Mouse (Mus musculus): ENCODE measurements at regions not wholly inside any gene's neighbourhood (a gene's known extent, or its start where the extent isn't known, plus 50 kb on each side); places are given as distances from the start of the nearest gene placed in this dataset.

DNA sequence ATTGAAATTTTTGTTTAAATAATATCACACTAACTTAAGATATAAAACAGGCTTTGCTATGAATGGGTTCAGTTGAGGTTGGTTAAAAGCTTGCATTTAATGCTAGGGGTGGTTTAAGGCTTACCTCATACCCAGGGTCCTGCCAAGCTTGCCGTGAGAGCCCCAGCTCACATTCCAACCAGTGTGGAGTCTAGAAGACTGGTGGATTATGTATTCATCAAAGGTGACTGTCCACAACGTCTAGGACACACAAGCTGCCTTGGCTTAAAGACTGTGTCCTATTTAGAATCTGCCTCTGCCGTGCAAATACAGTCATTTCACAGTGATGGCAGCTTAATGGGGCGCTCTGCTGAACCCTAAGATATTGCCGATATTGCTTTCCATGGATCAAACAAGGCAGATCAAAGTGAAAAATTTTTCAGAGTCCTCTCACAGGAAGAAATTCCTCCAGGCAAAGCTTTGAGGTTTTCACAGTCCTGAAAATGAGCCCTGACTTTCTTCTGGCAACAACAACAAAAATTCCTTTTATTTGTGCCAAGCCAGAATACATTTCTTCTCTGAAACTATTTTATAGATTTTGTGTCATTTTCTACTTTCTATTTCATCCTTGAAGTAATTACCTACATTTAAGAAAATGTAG lies 108.4 kb downstream of the Wdr11 start:
- in situ Hi-C loops (cut with MboI; ENCODE audit: low sequenced_read_pairs in 2 of 2, unreplicated experiment in 2 of 2): no loop called here
- Histone ChIP-seq H3K9ac (ENCODE audit: insufficient read depth, low read depth, low read length, poor library complexity, severe bottlenecking) (no peak overlapping the region), H3K36me3 (ENCODE audit: control insufficient read depth, insufficient read depth, low read length, poor library complexity, severe bottlenecking) (no peaks in the 10 kb centered on the region), H3K4me3 (ENCODE audit: insufficient read depth in 1 of 2, low read depth in 1 of 2, low read length in 2 of 2, poor library complexity in 1 of 2, severe bottlenecking in 1 of 2) (no peak overlapping the region), H3K4me1 (ENCODE audit: control insufficient read depth in 2 of 2, insufficient read depth in 2 of 2, low read length in 2 of 2, poor library complexity in 1 of 2) (no peaks in the 10 kb centered on the region), H3K9me3 (ENCODE audit: control insufficient read depth, insufficient read depth, low read depth, low read length) (no peaks in the 10 kb centered on the region), H3K27ac (ENCODE audit: insufficient read depth, low read depth, low read length, poor library complexity, severe bottlenecking) (no peak overlapping the region)
- no peak for TF ChIP-seq MAFK (IDR thresholded peaks at IDR 0.05; ENCODE audit: insufficient read depth, low read depth, low read length)
- TF ChIP-seq HCFC1 (IDR thresholded peaks at IDR 0.05; ENCODE audit: borderline replicate concordance, insufficient read depth, low read length): no peak
- no peak for TF ChIP-seq ZNF384 (IDR thresholded peaks at IDR 0.05; ENCODE audit: low read depth, low read length)
- no peak for TF ChIP-seq ZC3H11A (IDR thresholded peaks at IDR 0.05; ENCODE audit: borderline replicate concordance, low read depth, low read length)
- no peak for TF ChIP-seq CHD2 (IDR thresholded peaks at IDR 0.05; ENCODE audit: low read depth, low read length)
- no peak for DNase-seq (ENCODE audit: low read depth, low spot score)

DNA sequence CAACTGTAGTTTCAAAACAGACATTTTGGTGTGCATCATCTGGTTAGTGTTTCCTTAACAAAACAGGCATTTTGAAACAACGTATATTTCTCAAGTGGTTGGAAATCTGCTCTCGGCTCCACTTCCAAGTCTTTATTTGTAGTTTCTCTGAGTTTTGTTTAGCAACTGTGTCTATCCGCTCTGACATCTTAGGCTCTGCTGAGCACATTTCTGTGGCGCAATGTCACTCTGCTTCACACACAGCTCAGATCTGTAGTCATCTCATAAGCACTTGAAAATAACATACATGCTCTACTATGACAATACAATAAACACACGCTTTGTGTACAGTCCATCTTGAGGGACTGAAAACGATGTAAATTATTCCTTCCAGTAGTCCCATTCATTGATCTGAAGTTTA lies 135.9 kb downstream of the Wdr11 start:
- no peak for TF ChIP-seq CHD2 (IDR thresholded peaks at IDR 0.05; ENCODE audit: low read depth, low read length)
- no peak for TF ChIP-seq MAFK (IDR thresholded peaks at IDR 0.05; ENCODE audit: insufficient read depth, low read depth, low read length)
- no peak for TF ChIP-seq HCFC1 (IDR thresholded peaks at IDR 0.05; ENCODE audit: borderline replicate concordance, insufficient read depth, low read length)
- TF ChIP-seq ZNF384 (IDR thresholded peaks at IDR 0.05; ENCODE audit: low read depth, low read length): no peak
- TF ChIP-seq ZC3H11A (IDR thresholded peaks at IDR 0.05; ENCODE audit: borderline replicate concordance, low read depth, low read length): no peak
- Histone ChIP-seq H3K4me3 (ENCODE audit: insufficient read depth in 1 of 2, low read depth in 1 of 2, low read length in 2 of 2, poor library complexity in 1 of 2, severe bottlenecking in 1 of 2) (no peak overlapping the region), H3K9me3 (ENCODE audit: control insufficient read depth, insufficient read depth, low read depth, low read length) (no peaks in the 10 kb centered on the region), H3K4me1 (ENCODE audit: control insufficient read depth in 2 of 2, insufficient read depth in 2 of 2, low read length in 2 of 2, poor library complexity in 1 of 2) (no peaks in the 10 kb centered on the region), H3K36me3 (ENCODE audit: control insufficient read depth, insufficient read depth, low read length, poor library complexity, severe bottlenecking) (no peaks in the 10 kb centered on the region), H3K27ac (ENCODE audit: insufficient read depth, low read depth, low read length, poor library complexity, severe bottlenecking) (no peak overlapping the region), H3K9ac (ENCODE audit: insufficient read depth, low read depth, low read length, poor library complexity, severe bottlenecking) (no peak overlapping the region)
- DNase-seq (ENCODE audit: low read depth, low spot score): no peak
- in situ Hi-C loops (cut with MboI; ENCODE audit: low sequenced_read_pairs in 2 of 2, unreplicated experiment in 2 of 2): no loop called here

DNA sequence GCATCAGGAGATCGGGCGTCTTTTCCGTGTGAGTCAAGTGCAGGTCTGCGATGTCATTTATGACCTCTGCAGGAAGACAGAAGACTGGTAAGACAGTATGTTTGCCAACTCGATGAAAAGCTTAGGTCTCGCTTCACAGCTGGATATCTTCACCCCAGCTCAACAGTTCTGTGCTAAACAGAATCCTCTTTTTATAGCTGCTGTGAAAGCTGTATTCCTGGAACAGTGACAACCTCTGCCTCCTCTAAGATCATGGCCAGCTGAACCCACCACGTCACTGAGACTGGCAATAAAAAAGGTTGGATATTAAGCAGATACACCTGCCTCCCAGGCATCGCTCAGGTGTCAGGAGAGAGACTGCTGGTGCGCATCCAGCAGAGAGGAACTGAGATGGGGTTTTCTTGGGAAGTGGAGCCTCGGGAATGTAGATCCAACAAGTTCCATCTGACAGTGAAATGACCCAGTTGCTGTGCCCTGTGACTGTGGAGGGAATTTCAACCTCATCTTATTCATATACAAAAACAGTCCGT lies 138.1 kb downstream of the Wdr11 start:
- DNase-seq (ENCODE audit: low read depth, low spot score): no peak
- no peak overlapping the region for H3K9ac ChIP-seq (ENCODE audit: insufficient read depth, low read depth, low read length, poor library complexity, severe bottlenecking)
- no peaks in the 10 kb centered on the region for H3K36me3 ChIP-seq (ENCODE audit: control insufficient read depth, insufficient read depth, low read length, poor library complexity, severe bottlenecking)
- no peak overlapping the region for H3K27ac ChIP-seq (ENCODE audit: insufficient read depth, low read depth, low read length, poor library complexity, severe bottlenecking)
- in situ Hi-C loops (cut with MboI; ENCODE audit: low sequenced_read_pairs in 2 of 2, unreplicated experiment in 2 of 2): no loop called here
- H3K4me3 ChIP-seq (ENCODE audit: insufficient read depth in 1 of 2, low read depth in 1 of 2, low read length in 2 of 2, poor library complexity in 1 of 2, severe bottlenecking in 1 of 2): no peak overlapping the region
- no peaks in the 10 kb centered on the region for H3K4me1 ChIP-seq (ENCODE audit: control insufficient read depth in 2 of 2, insufficient read depth in 2 of 2, low read length in 2 of 2, poor library complexity in 1 of 2)
- no peak for TF ChIP-seq HCFC1 (IDR thresholded peaks at IDR 0.05; ENCODE audit: borderline replicate concordance, insufficient read depth, low read length)
- H3K9me3 ChIP-seq (ENCODE audit: control insufficient read depth, insufficient read depth, low read depth, low read length): no peaks in the 10 kb centered on the region

DNA sequence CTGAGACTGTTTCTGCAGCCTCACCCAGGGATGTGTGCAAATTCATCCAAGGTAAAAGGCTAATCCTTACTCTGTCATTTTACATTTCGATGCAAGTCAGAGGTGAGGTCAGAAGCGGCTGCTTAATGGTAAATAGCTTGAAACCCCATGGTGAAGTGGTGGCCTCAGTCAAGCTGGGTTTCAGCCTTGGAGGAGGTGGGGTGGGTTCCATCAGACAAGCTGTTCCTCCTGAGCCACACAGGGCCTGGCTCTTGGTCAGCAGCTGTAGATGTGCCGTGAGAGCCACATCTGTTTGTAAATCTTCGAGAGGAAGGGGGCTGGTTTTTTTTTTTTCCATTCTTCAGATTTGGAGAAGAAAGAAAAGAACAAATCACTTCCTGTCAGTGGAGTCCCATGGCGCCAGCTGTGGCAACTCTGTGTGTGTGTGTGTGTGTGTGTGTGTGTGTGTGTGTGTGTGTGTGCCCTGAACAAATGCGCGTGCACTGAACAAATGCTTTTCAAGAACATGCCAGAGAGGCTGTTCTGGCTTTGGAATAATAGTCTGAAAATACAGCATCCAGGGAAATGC lies 139.2 kb downstream of the Wdr11 start:
- H3K4me1 ChIP-seq (ENCODE audit: control insufficient read depth in 2 of 2, insufficient read depth in 2 of 2, low read length in 2 of 2, poor library complexity in 1 of 2): no peaks in the 10 kb centered on the region
- H3K9ac ChIP-seq (ENCODE audit: insufficient read depth, low read depth, low read length, poor library complexity, severe bottlenecking): no peak overlapping the region
- H3K4me3 ChIP-seq (ENCODE audit: insufficient read depth in 1 of 2, low read depth in 1 of 2, low read length in 2 of 2, poor library complexity in 1 of 2, severe bottlenecking in 1 of 2): no peak overlapping the region
- in situ Hi-C loops (cut with MboI; ENCODE audit: low sequenced_read_pairs in 2 of 2, unreplicated experiment in 2 of 2): no loop called here
- H3K27ac ChIP-seq (ENCODE audit: insufficient read depth, low read depth, low read length, poor library complexity, severe bottlenecking): no peak overlapping the region
- no peaks in the 10 kb centered on the region for H3K9me3 ChIP-seq (ENCODE audit: control insufficient read depth, insufficient read depth, low read depth, low read length)
- DNase-seq (ENCODE audit: low read depth, low spot score): no peak
- no peak for TF ChIP-seq HCFC1 (IDR thresholded peaks at IDR 0.05; ENCODE audit: borderline replicate concordance, insufficient read depth, low read length)
- no peak for TF ChIP-seq CHD2 (IDR thresholded peaks at IDR 0.05; ENCODE audit: low read depth, low read length)
- TF ChIP-seq ZC3H11A (IDR thresholded peaks at IDR 0.05; ENCODE audit: borderline replicate concordance, low read depth, low read length): no peak
- no peak for TF ChIP-seq ZNF384 (IDR thresholded peaks at IDR 0.05; ENCODE audit: low read depth, low read length)
- TF ChIP-seq MAFK (IDR thresholded peaks at IDR 0.05; ENCODE audit: insufficient read depth, low read depth, low read length): no peak
- no peaks in the 10 kb centered on the region for H3K36me3 ChIP-seq (ENCODE audit: control insufficient read depth, insufficient read depth, low read length, poor library complexity, severe bottlenecking)

All from ES-E14 (cell line).